Mouse (Mus musculus): Measurements from ENCODE around the gene Fancd2.

Gene Fancd2

DNA sequence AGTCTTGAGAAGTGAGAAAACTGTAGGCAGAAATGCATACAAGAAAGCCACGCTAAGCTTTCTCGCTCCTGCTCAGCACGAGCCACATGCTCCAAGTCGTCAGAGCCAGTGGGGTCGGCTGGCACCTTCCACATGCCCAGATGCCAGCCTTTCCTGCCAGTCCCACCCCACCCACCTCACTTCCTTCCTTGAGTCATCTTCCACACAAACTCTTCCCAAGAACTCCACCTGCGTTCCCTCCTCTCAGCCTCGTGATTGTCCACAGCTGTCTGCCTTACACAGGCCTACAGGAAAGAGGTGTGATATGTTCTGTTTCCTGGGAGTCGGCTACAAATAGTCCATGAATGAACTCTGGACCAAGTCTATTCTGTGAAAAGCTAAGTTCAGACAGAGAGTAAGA lies 8.1 kb upstream of the Fancd2 start:
- no peak for DNase-seq

DNA sequence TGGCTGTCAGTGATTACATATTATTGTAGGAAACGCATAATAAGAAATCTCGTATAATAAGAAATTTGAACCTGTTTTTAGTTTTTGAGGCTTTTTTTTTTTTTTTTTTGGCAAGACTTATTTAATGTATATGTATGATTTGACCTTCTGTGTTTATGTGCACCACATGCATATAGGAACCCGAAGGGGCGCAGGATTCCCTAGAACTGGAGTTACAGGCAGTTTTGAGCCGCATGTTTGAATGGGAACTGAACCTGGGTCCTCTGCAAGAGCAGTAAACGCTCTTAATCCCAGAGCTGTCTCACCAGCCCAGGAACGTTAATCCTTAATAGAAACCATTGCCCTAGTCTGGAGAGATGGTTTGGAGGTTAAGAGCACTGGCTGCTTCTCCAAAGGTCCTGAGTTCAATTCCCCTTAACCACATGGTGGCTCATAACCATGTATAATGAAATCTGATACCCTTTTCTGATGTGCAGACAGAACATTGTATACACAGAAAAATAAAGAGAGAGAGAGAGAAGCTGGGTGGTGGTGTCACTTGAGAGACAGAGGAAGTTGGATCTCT lies 440 bp downstream of the Fancd2 start:
- no peak for DNase-seq

DNA sequence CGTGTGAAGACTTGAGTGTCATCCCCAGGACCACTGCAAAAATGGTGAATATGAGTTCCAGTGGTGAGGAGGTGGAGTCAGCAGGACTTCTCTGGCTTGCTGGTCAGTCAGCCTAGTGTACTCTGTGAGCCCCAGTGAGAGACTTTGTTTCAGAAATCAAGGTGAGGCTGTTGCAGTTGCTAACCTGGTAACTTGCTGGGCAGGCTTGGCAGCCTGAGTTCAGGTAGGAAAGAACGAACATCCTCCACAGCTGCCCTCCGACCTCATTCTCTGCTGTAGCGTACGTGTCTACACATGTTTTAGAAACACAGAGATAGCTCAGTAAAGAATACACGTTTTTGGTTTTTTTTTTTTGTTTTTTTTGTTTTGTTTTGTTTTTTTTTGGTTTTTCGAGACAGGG lies 3.4 kb downstream of the Fancd2 start:
- DNase-seq: no peak

DNA sequence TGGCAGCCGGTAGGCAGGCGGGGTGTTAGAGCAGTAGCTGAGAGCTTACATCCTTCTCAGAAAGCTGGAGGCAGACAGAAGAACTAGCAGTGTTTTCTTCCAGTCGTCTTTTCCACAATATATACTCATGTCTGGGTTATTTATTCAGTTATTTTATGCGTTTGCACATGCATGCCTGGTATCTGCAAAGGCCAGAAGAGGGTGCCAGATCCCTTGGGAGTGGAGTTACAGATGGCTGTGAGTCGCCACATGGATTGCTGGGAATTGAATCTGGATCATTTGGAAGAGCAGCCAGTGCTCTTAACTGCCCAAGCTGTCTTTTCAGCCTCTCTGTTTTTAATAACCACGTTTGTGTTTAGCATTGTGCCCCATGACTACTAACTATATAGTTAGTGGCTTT lies 10.1 kb downstream of the Fancd2 start:
- DNase-seq: peak in 1 of 2 experiments; percentile 10

DNA sequence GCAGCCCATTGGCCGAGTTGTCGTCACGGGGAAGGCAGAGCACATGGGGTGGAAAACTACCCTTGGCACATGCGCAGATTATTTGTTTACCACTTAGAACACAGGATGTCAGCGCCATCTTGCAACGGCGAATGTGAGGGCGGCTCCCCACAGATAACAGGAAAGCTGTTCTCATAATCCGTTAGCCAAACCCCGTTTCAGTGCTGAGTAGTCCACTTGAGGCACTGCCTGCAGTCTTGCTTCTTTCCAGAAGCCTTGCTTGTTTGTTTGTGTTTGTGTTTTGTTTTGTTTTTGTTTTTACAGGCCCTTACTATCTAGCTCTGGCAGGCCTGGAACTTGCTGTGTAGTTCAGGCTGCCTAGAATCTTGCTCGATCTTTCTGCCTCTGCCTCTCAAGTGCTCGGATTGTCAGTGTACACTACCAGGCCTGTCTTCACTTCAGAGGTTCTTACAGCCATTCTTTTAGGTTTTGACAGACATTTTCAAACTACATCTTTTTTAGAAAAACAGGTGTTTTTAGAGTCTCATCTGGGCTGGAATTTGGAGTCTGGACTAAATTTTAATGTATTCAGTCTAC lies 12.5 kb downstream of the Fancd2 start:
- DNase-seq: no peak

DNA sequence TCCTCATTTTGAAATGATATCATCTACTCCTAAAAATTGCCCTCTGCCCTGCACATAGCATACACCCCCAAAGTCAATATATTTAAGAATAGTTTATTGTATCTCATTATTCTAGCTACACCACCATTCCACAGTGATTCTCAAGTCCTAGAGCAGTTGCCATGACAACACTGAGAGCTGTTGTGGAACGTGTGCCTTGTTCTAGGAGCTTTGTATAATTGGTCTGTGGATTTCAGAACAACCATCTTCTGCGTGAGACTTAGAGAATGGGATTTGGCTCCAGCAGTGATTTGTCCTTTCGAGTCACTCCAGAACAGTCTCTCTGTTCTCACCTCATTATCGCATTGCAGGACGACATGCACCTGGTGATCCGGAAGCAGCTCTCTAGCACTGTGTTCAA lies 28.3 kb downstream of the Fancd2 start:
- DNase-seq: no peak

DNA sequence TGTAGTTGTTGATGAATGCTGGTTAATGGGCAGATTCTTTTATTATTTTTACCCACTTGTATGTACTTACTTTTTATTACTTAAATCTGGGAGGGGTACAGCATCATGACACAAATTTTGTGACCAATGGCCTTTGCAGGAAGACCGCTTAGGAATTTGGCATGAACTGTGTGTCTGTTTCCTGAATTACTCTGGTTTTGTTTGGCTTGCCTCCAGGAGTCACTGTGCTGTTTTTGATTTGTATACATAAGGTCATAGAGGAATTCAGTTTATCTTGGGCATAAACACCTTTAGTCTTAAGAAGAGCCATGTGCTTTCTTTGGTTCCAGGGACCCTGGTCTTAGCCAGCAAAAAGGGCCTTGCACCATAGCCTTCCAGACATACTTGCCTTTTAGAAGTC lies 33.1 kb downstream of the Fancd2 start:
- peak; percentile 8 to 14 for DNase-seq

DNA sequence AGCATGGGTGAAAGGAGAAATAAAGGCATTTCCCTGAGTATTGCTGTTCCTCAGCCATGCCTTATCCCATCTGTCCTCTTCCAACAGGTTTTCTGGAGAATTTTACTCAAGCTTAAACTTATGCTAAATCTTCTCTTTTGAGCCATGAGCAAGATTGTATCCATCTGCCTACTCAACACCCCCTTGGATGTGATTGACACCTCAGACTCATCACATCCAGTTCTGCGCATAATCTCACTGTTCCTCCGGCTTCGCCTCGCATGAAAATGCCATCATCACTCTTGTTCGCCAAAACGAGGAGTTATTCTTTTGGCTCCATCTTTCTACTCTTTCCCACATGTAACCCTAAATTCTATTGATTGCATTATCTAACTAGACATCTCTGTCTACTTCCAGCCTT lies 44.6 kb downstream of the Fancd2 start:
- no peak for DNase-seq

DNA sequence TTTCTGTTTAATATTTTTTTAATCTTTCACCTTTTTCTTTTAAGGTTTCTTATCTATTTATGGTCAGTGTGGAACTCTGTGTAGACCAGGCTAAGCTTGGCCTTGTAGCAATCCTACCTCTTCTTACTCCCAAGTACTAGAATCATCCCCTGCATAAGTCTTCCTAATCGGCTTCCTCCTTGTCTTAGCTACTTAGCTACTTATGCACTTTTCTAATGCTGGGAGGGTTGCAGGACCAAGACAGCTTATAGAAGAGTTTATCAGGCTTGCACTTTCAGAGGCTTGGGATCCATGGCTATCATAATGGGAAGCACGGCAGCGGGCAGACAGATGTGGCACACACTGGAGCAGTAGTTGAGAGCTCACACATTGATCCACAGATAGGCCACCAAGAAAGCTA lies 47.8 kb downstream of the Fancd2 start:
- no peak for DNase-seq

DNA sequence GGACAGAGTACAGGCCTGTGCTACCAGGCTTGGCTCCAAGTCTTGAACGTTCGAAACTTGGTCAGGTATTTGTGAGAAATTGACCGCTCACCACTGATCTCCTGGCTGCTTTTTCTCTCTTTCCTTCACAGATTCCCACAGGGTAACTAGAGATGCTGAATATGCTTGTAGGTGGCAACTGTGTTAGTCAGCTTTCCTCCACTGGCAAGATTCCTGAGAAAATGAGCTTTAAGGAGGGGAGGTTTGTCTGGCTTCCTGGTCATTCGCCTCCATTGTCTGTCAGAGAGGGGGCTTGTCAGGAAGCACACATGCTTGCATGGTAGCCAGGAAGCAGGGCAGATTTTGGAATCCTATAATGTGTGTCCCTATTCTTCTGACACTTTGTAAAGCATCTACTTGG lies 51.5 kb downstream of the Fancd2 start:
- DNase-seq: no peak

DNA sequence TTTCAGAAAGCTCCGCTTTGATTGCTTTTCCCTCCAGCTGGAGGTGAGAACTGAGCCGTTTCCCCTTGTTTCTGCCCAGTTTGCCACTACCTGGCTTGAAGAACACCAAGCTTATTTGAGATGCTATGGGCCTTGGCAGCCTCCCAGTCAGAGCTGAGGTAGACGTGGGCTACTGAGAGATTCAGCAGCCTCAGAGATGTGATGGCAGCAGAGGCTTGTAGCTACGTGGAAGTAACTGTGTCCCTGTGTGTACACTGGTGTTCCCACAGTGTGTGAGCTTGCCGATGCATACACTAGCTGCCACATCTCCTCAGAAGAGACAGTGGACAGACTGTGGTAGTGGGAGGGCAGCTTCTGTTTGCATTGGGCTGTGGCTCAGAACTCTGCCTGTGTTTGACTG lies 53.6 kb downstream of the Fancd2 start:
- no peak for DNase-seq

DNA sequence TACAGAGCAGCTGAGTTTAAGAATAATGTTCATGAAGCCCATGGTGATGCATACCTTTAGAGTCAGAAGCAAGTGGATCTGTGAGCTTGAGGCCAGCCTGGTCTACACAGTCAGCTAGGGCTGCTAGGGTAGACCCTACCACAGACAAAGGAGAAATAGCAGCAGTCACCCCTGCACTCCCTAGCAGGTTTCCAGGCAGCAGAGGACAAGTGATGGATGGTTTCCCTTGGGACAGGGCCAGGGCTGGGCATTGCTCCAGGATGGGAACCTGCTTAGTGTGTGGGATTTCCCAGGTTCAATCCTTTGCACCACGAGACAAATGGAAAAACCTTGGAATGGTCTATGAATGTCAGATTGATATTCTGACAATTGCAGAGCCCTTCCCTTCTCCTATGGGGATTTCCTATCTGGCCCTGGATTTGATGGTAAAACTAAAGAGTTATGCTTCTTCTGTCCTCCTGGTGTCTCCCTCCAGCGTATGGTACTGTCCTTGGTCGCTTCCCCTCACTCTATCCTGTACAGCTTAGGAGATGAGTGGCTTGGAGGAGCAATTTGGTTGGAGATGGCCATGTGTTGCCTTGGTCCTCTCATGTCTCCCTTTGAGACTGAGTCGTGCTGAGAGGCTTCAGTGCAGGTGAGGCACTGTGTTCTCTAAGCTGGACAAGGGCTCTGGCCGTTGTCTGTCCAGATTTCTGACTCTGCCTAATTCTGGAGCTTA lies 55.1 kb downstream of the Fancd2 start:
- peak; percentile 75 to 89 for DNase-seq

DNA sequence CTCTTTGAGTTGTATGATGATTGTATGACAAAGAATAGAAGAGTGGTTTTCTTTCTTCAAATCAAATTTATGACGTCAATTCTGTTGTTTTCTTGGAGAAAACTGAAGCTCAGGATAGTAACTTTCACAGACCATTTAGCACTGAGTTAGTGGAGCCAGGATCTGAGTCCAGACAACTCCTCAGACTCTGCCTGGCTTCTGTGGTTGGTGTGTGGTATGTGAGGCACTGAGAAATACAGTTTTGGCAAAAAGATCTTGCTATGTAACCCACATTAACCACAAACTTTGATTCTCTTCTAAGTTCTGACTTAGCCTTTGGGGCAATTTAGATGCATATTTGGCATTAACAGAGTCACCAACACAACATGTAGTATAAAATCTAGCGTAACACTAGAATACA lies 61.2 kb downstream of the Fancd2 start:
- no peak for DNase-seq

DNA sequence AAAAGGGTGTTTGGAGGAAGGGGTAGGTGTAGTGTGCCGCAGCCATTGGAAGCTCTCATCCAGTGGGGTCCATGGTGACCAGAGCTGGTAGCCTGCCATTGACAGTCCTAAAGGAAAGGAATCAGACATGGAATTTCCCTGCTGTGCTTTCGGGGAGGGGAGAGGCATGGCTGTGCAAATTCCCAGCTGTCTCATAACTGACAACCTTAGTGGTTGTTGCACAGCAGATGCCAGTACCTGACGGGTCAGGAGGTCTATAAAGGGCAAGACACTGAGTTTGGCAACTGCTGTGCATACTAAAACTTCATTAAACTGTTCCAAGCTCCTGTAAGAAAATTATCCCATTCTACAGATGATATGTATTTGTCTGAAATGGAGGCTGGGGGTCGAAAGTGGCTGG lies 66.5 kb downstream of the Fancd2 start:
- DNase-seq: no peak

DNA sequence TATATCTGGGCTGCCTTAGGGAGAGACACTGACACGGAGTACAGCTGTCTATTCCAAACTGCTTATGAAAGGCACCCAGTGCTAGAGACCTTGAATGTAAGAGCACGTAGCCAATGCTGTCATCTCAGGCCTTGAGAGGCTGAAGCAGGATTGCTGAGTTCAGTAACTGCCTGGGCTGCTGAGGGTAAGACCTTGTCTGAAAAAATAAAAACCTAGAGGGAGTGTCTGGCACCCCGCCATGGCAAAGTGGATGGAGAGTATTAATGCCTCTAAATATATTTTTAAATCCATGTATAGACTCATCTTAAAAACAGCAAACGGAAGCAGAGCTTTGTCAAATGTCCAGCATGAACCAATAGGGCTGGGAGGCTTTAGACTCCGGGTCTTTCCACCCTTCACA lies 68.4 kb downstream of the Fancd2 start:
- DNase-seq: peak in 1 of 2 experiments; percentile 39

DNA sequence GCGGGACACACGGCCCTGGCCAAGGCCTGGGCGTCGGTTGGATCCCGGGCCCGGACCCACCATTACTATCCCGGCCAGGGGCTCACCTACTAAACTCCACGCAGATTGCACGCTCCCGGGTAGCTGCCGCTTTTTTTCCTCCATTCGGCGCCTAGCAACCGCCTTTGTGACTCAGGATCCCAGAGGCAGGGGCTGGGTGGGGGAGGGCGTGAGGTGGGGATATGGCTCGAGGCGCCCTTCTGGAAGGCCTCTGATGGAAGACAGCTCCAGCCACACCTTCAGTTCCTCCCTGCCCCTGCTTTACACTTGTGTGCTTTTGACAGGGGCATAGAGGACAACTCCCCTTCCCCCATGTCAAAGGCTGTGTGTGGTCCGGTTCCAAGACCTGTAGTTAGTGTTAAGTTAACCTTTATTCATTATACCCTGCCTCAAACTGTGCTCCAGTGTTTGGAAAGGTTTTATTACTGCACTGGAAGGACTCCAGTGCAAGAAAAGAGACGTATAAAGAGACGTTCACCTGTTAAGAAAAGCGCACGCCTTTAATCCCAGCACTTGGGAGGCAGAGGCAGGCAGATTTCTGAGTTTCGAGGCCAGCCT lies 69.2 kb downstream of the Fancd2 start, which contains the start of gene Fancd2os:
TSS of gene Fancd2os (minus strand) at position 173 of the 597 bp plus-strand sequence.
- peak; percentile 29 to 46 for DNase-seq

DNA sequence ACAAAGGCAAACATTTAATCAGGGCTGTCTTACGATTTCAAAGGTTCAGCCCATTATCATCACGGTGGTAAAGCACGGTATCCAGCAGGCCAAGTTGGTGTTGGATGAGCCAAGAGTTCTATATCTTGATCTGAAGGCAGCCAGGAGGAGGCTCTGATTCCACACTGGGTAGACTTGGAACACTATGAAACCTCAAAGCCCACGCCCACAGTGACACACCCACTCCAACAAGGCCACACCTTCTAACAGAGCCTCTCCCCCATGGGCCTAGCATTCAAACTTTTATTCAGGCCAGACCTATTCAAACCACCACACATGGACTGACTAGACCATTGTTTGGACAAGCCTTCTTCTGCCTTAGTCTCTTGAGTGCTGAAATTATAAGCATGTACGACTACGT lies 71.3 kb downstream of the Fancd2 start:
- no peak for DNase-seq

DNA sequence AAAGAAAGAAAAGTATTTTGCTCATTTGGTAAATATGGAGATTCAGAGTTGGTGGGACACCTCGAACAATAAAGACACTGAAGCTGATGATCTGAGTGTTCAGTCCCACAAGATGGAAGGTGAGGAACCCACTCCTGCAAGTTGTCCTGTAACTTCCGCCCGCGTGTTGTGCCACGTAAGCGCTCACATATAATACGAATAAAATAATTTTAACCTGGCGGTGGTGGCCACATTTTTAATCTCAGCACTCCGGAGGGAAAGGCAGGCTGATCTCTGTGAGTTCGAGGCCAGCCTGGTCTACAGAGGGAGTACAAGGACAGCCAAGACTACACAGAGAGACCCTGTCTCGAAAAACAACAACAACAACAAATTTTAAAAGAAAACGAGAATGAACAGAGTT lies 72.5 kb downstream of the Fancd2 start:
- no peak for DNase-seq

DNA sequence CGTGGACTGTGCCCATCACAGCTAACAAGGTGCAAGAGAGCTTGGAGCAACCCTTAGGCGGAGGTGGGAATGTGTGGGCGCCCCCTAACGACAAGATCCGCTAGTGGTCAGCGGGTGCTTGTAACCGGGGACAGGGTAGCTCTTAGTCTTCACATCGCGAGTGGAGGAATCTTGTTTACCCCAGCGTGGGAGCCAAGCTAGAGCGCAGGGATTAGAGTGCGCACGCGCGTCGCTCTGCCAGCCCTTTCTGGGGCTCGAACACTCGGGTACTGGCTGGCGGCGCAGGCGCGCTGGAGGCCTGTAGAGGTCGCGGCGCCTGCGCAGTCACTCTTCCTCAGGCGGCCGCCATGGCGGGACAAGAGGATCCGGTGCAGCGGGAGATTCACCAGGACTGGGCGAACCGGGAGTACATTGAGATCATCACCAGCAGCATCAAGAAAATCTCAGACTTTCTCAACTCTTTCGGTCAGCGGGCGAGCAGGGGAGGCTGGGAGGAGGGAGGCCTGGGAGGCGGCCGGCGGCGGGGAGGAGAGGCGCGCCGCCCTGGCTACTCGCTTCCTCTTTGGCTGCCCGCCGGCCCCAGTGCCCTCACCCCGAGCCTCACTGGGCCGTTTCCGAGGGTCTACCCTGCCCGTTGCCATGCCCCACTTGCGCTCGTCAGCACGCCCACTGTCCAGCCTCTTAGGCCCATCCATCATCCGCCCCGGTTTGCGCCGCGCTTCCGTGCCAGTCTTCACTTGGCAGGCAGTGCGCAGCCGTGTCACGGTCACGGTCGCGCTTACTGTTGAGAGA lies 73.1 kb downstream of the Fancd2 start, which contains the start of gene Brk1:
TSS of gene Brk1 (plus strand) at position 341 of the 792 bp plus-strand sequence.
- peak; percentile 87 to 94 for DNase-seq

DNA sequence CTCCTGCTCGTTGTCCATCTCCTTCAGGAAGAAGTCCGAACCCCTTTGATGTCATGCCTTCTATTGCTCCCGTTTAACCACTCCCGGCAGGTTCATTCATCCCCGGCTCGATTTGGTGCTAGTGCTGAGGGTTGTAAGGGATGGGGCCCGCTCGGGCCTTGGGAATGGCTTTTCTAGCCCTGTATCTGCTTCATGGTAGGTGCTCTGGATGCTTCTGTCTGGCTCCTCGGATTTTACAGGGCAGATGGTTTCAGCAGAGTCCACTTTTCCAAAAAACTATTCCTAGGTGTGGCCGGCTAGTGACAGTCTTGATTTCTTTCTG lies 73.7 kb downstream of the Fancd2 start:
- no peak for DNase-seq

DNA sequence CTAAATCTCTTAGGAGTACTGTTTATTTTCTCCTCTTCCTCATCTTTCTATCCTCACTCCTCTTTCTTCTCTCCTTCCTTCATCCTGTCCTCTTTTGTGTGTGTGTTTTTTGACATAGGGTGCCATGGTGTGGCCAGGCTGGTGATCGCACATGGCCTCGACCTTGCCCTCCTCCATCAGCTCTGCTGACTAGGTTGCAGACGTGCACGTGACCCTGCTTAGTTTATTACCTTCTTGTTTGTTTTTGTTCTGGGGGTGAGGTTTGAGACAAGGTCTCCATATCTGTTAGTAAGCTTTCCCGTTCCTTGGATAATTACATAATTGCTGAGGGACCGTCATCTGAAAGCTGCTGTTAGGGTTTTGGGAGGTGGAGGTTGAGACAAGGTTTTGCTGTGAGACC lies 77.4 kb downstream of the Fancd2 start:
- peak; percentile 38 to 40 for DNase-seq

DNA sequence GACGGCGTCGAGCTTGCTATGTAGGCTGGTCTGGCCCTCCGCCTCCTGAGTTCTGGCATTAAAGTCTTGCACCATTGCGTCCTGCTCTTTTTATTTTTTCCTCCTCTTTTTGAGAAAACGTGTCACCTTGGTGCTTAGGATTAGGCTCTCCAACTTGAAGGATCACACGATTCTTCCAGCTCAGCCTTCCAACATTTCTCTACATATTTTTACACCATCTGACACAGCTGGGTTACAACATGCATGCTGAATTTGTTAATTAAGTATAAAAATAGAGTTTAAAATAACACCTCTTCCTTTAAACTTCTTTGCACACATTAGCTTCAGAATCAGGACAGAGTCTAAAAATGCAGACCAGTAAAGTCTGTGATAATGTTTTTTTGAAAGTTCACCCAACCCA lies 77.8 kb downstream of the Fancd2 start:
- no peak for DNase-seq

DNA sequence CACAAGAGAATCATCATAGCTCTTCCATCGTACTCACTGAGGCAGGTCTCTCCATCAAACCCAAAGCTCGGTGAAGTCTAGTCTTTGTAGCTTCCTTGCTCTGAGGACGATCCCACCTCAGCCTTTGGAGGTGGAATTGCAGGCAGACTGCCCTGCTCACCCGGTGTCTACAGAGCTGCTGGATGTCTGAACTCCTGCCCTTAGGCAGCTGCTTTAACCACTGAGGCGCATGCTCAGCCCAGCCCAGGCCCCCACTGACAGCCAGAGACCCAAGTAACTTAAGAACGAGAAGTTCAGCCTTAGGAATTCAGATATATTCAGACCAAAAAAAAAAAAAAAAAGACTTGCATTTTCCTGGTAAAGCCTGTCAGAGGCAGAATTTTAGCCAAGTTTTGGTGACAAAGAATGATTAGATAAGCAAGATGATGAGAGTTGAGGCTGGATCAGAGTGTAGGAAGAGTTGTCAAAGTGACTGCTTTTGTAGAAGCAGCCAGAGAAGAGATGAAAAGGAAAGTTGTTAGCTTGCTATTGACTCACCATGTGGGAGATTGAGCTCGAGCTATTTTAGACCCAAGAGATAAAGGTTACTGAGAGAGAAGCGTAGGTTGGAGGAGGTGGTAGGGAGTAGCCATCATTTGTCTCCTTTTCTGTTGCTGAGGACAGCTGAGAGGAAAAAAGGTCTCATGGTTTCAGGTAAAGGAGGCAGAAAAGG lies 80.9 kb downstream of the Fancd2 start:
- DNase-seq: peak; percentile 32 to 43

Measured in kidney, postnatal 36 days (tissue).